Mouse (Mus musculus): ENCODE data around the gene Fnbp1l.

Gene Fnbp1l

DNA sequence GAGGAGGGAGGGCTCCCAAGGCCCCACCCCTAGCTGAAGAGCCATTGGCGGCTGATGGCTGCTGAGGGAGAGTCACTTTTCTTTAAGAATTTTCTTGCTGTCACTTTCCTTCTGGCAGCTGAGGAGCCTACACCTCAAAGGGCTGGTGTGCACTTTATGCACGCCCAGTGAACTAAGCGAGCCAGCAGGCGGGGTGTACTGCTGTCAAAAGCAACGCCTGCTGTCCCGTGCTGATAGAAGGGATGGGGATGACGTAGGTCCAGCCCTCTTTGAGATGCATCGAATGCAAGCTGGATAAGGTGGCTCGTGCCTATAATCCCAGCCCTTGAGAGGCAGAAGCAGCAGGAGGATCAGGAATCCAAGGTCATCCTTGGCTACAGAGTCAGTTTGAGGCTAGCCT is 118.6 kb downstream of the Fnbp1l start:
- Histone ChIP-seq H3K27me3 (ENCODE audit: control insufficient read depth, insufficient read depth, low read length, poor library complexity, severe bottlenecking) (no peaks in the 10 kb centered on the region), H3K36me3 (ENCODE audit: control insufficient read depth, insufficient read depth, low read length, poor library complexity, severe bottlenecking) (0 out of 2 replicates have a peak, but pooled peaks cover 2% of the 10 kb centered on the region)
- DNase-seq (ENCODE audit: low read depth, low spot score): no peak

GRCm38 (mm10) chr3:122499647-122500046 is 119.9 kb downstream of the Fnbp1l start:
- Histone ChIP-seq H3K27me3 (ENCODE audit: control insufficient read depth, insufficient read depth, low read length, poor library complexity, severe bottlenecking) (no peaks in the 10 kb centered on the region), H3K36me3 (ENCODE audit: control insufficient read depth, insufficient read depth, low read length, poor library complexity, severe bottlenecking) (0 out of 2 replicates have a peak, but pooled peaks cover 2% of the 10 kb centered on the region)
- no peak for DNase-seq (ENCODE audit: low read depth, low spot score)

DNA sequence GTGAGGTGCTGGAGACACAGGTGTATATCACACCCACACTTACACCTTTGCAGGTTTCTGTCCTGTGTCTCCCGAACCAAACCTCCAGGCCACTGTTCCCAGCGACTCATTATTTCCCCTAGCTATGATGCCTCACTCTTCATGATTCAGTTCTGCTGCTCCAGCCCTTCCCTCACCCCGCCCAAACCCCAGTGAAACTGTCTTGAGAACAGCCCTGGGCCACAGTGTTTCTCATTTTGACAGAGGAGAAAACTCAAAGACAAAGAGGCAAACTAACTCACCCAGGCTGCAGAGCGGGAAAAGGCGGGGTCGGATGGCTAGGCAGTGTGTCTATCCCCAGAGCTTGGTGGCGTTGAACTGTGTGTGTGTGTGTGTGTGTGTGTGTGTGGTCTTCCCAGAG is 121.0 kb downstream of the Fnbp1l start:
- no peak for DNase-seq (ENCODE audit: low read depth, low spot score)
- Histone ChIP-seq H3K36me3 (ENCODE audit: control insufficient read depth, insufficient read depth, low read length, poor library complexity, severe bottlenecking) (no peaks in the 10 kb centered on the region), H3K27me3 (ENCODE audit: control insufficient read depth, insufficient read depth, low read length, poor library complexity, severe bottlenecking) (no peaks in the 10 kb centered on the region)

DNA sequence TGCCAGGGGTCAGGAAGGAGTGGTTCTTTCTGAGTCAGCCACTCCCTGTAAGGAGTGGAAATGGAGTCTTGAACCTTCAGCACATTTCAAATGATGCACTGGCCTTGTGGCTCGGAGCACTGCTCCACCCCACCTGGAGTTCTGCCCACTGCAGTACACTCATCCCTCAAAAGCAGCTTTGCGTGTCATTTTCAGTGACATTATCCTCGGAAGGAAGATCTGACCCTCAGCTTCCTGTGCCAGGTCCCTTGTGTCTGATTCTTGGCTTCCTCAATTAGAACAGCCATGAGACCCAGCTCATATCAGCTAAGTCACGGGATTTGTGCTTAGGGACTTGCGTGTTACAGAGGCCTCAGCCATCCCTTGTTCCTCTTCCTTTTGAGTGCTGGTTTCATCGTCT is 121.6 kb downstream of the Fnbp1l start:
- Histone ChIP-seq H3K36me3 (ENCODE audit: control insufficient read depth, insufficient read depth, low read length, poor library complexity, severe bottlenecking) (no peaks in the 10 kb centered on the region), H3K27me3 (ENCODE audit: control insufficient read depth, insufficient read depth, low read length, poor library complexity, severe bottlenecking) (no peaks in the 10 kb centered on the region)
- DNase-seq (ENCODE audit: low read depth, low spot score): no peak

GRCm38 (mm10) chr3:122494764-122495163 is 124.8 kb downstream of the Fnbp1l start:
- no peaks in the 10 kb centered on the region for H3K36me3 ChIP-seq (ENCODE audit: control insufficient read depth, insufficient read depth, low read length, poor library complexity, severe bottlenecking)
- DNase-seq (ENCODE audit: low read depth, low spot score): no peak
- no peaks in the 10 kb centered on the region for H3K27me3 ChIP-seq (ENCODE audit: control insufficient read depth, insufficient read depth, low read length, poor library complexity, severe bottlenecking)

DNA sequence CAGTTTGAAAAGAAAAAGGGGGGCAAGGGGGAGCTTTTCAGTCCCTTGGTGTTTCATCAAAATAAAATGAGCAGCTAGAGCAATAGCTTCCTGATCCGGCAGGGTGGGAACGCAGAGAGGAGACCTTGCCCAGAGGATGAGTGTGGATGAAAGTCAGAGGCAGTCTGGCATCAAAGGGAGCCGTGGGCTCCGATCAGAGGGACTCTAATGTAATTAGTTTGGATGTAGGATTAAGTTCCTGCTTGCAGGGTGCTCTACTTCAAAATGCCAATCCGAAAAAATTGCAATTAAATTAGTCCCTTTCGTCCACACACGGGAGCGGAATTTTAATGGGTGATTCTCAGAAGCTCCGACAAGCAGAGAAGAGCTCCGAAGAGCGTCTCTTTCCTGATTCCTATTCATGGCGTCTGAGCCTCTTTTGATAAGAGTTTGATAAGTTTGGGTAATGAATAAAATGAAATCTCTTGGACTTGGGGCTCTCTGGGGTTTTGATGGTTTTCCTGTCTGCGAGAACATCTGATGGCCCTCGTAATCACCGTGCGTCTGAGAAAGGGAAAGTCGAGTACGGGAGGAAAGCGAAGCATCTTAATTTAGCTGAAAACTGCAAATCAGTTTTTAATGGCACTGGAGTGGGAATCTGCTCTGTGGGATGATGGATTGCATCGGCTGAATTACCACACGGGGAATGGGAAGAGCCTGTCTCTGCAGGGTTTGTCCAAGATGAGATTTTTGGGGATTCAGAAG is 126.5 kb downstream of the Fnbp1l start:
- Histone ChIP-seq H3K27me3 (ENCODE audit: control insufficient read depth, insufficient read depth, low read length, poor library complexity, severe bottlenecking) (no peaks in the 10 kb centered on the region), H3K36me3 (ENCODE audit: control insufficient read depth, insufficient read depth, low read length, poor library complexity, severe bottlenecking) (no peaks in the 10 kb centered on the region)
- DNase-seq (ENCODE audit: low read depth, low spot score): no peak

- no peak for DNase-seq (ENCODE audit: low read depth, low spot score)
- no peaks in the 10 kb centered on the region for H3K27me3 ChIP-seq (ENCODE audit: control insufficient read depth, insufficient read depth, low read length, poor library complexity, severe bottlenecking)
- H3K36me3 ChIP-seq (ENCODE audit: control insufficient read depth, insufficient read depth, low read length, poor library complexity, severe bottlenecking): no peaks in the 10 kb centered on the region
These were observed 127.5 kb downstream of the Fnbp1l start for GRCm38 (mm10) chr3:122492006-122492405.

DNA sequence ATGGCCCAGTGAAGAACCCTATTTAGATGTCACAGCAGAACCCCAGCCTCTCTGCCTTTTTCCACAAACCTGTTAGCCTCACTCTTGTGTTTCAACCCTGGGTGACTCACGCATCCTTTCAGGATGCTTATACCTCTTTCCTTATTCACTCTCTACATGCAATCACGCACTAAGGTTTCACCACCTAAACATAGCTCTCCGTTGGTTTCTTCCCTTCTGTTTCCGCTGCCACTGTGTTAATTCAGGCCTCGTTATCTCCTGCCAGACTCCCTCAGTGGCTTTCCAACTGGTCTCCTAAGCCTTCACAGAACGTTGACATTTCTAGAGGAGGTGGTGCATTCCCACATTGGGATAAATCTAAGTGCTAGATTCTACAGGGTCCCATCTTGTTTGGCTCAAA is 128.9 kb downstream of the Fnbp1l start:
- Histone ChIP-seq H3K36me3 (ENCODE audit: control insufficient read depth, insufficient read depth, low read length, poor library complexity, severe bottlenecking) (no peaks in the 10 kb centered on the region), H3K27me3 (ENCODE audit: control insufficient read depth, insufficient read depth, low read length, poor library complexity, severe bottlenecking) (no peaks in the 10 kb centered on the region)
- DNase-seq (ENCODE audit: low read depth, low spot score): no peak

Measured in splenic B cell, adult 2 months (primary cell).